Mouse (Mus musculus) urinary bladder, adult 2 months (tissue): ENCODE measurements around the gene Rdx. TPM values are rescaled to one million over a fixed set of nuclear protein-coding genes. Genes with fewer than 3 reads are reported as not detected.

Source experiments
- DNase-seq: peaks from one replicate; pipeline ENCODE4 v3.0.0; 2022; ENCODE audit warnings: low spot score
- polyA plus RNA-seq: library from polyadenylated mRNA; depleted of rRNA; stranded (reverse); fragments of >200 nt; gene quantifications from 2 replicates; pipeline ENCODE4 v1.2.3, GENCODE M21; 2012; rRNA removed

Gene Rdx
- 38.1 and 48.3 TPM in 2 replicates for polyA plus RNA-seq

GRCm38 (mm10) chr9:52047129-52047820 lies at the start of gene Rdx:
Gene Rdx, plus strand, starts transcription at chr9:52047173.
- DNase-seq: no peak

GRCm38 (mm10) chr9:52003501-52003900 lies 43.5 kb upstream of the Rdx start:
- no peak for DNase-seq

GRCm38 (mm10) chr9:52007341-52007740 lies 39.6 kb upstream of the Rdx start:
- DNase-seq: no peak

- DNase-seq: no peak
These were observed 38.5 kb upstream of the Rdx start for GRCm38 (mm10) chr9:52008511-52008910.

- no peak for DNase-seq
These were observed 34.7 kb upstream of the Rdx start for GRCm38 (mm10) chr9:52012311-52012710.

- DNase-seq: no peak
These were observed 34.1 kb upstream of the Rdx start for GRCm38 (mm10) chr9:52012781-52013436.

- DNase-seq: no peak
These were observed 33.0 kb upstream of the Rdx start for GRCm38 (mm10) chr9:52013900-52014455.

GRCm38 (mm10) chr9:52017091-52017490 lies 29.9 kb upstream of the Rdx start:
- DNase-seq: no peak

GRCm38 (mm10) chr9:52017824-52018223 lies 29.1 kb upstream of the Rdx start:
- DNase-seq: no peak

- no peak for DNase-seq
These were observed 28.5 kb upstream of the Rdx start for GRCm38 (mm10) chr9:52018505-52018904.

GRCm38 (mm10) chr9:52027257-52028020 lies 19.5 kb upstream of the Rdx start:
- DNase-seq: no peak

- no peak for DNase-seq
These were observed 18.2 kb upstream of the Rdx start for GRCm38 (mm10) chr9:52028521-52029405.

- no peak for DNase-seq
These were observed 15.5 kb upstream of the Rdx start for GRCm38 (mm10) chr9:52031501-52031900.

GRCm38 (mm10) chr9:52037493-52037892 lies 9.5 kb upstream of the Rdx start:
- no peak for DNase-seq

GRCm38 (mm10) chr9:52041657-52042056 lies 5.3 kb upstream of the Rdx start:
- no peak for DNase-seq

- DNase-seq: no peak
These were observed 287 bp upstream of the Rdx start for GRCm38 (mm10) chr9:52046686-52047085.

- peak; percentile 73 for DNase-seq
These were observed 1.1 kb downstream of the Rdx start for GRCm38 (mm10) chr9:52047821-52048649.

GRCm38 (mm10) chr9:52048650-52049081 lies 1.7 kb downstream of the Rdx start:
- peak; percentile 51 for DNase-seq

GRCm38 (mm10) chr9:52049605-52050004 lies 2.6 kb downstream of the Rdx start:
- DNase-seq: no peak

GRCm38 (mm10) chr9:52050361-52050760 lies 3.4 kb downstream of the Rdx start:
- DNase-seq: no peak
